Mouse (Mus musculus): ENCODE measurements around the gene Spata18.

The Spata18 gene

DNA sequence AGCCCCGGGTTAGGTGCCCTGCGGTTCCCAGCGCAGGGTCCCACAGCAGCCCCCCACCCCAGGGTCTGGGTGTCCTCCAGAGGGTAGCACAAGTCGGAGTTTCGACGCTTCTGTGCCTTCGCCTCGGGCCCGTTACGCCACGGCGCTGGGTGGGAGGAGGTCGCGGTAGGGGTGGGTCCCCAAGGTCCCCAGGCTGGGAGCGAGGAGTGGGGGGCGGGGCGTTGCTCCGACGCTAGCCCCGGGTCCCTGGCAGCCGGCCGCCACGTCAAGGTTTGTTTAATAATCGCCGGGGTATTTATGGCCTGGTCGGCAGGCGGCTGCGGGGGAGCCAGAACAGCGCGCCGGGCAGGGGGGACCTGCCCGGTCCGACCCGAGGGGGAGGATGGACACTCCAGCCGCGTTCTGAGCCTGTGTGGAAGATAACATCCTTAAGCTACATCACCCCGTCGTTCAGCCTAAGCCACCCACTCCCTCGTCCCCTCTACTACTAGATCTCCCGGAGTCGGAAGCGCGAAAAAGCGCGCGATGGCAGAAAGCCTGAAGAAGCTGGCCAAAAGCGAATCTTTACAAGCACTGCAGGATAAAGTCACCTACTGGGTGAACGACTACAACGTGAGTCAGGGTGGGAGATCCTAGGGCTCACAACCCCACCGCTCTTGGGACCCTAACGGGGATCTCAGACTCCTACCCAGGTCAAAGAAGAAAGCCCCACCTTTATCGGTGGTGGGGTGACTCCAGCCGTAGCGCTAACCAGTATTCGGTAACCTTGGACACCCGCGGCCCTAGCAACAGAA lies at the start of gene Spata18:
TSS of gene Spata18 (plus strand) at position 319 of the 794 bp plus-strand sequence.
- DNase-seq: peak; percentile 61

DNA sequence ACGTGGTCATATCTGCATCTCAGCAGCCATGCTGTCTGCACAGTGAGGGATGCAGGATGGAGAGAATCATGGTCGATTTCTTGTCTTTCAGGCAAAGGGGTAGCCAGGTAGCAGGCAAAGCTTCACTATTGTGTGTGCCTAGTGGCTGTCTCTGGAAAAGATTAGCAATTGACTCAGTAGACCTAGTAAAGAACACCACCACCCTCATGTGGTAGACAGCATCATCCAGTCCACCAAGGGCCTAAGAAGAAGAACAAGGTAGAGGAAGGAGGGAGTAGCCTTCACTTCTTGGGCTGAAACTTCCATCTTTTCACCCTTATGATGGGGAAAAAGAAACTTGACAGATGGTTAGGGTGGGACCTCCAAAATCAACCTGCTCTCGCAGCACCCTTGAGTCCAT lies 48.3 kb upstream of the Spata18 start:
- DNase-seq: no peak

DNA sequence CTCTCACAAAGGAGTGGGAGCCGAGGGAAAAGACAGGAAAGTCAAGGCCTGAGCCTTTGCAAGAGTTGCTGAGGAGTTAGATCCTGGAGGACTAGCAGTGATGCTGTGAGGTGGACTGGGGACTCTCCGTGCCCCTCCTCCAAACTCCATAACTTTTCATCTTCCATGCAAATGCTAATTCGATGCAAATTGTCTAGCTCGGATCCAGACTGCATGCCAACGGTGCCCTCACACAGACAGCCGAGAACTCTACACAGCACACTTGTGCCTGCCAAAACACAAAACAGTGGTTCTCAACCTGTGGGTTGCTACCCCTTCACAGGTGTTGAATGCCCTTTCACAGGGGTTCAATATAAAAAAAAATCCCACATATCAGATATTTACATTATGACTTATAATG lies 46.6 kb upstream of the Spata18 start:
- DNase-seq: no peak

DNA sequence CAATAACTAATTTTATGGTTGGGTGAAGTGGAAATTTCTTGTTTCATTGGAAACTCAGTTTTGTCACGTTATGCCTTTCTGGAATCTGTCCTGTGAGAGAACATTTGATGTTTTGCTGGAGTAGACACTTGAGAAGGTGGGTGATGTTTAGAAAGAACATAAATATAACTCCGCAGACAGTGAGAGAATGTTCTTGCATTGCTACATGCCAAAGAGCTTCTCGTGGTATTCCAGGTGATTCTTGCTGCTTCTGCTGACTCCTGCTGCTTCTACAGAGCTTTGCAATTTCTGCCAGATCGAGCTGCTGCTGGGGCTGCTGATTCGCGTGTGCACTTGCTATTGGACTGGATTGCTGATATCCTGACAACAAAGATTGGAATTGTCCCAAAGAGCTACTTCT lies 46.2 kb upstream of the Spata18 start:
- DNase-seq: no peak

DNA sequence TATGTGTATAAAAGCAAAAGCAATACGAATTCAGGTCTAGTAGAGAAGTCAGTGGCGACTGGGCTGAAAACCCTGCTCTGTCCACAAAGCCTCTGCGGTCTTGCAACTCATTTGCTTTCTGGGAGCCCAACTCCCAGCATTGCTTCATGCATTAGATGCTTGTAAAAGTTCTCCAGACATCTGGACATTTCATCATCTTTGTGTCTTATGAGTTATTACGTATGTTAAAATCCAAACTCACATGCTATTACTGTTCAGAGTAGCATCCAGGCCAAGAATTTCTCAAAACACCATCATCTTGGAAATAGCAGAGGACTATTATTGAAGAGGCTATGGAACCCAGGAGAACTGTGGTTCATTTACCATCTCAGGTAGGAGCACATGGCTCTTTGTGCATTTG lies 40.1 kb upstream of the Spata18 start:
- DNase-seq: no peak

DNA sequence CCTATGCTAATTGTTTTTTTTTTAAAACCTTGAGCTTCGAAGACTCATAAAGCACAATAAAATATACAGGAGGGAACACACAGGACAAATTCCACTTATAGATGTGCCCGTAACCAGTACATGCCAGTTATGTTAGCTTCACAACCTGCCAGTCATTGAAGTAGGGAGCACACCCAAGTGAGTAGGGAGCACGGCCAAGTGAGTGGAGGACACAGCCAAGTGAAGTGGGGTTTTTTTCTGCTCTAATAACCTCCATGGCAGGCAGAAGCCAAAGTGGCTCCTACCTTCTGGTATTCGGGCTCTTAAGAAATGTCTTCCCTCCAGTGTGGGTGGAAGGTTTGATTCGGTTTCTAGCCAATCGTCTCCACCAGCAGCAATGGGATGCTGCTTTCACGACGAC lies 37.9 kb upstream of the Spata18 start:
- DNase-seq: no peak

DNA sequence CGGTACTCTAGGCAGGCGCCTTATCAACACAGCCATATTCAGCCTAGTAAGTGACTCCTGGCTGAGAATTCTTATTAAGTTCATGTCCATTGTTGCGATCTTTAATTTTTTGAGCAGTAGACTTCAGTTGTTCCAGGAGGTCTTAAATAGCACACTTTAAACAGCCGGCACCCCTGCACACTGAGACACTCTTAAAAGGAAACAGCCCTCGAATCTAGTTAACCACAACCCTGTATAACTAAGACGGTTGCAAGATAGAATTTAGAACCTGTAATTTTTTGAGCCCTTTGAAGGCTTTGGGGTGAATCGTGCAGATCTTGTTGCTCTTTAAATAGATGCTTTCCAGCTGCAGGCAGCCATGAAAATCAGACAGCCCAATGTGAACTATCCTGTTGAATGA lies 36.0 kb upstream of the Spata18 start:
- DNase-seq: no peak

DNA sequence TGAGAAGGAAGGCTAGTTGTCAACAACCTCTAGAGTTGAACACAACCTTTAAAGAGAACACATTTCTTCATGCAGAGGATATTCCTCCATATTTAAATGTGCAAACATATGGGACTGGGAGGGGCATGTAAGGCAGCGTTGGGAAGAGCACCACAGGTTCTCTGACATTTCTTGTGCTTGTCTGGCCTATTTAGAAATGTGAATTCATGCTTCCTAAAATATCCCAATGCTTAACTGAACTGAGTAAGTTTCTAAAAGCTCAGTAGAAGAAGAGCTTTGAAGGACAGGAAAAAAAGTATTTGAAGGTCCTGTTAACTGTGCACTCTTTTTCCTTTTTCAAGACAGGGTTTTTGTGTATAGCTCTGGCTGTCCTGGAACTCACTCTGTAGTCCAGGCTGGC lies 32.2 kb upstream of the Spata18 start:
- DNase-seq: no peak

DNA sequence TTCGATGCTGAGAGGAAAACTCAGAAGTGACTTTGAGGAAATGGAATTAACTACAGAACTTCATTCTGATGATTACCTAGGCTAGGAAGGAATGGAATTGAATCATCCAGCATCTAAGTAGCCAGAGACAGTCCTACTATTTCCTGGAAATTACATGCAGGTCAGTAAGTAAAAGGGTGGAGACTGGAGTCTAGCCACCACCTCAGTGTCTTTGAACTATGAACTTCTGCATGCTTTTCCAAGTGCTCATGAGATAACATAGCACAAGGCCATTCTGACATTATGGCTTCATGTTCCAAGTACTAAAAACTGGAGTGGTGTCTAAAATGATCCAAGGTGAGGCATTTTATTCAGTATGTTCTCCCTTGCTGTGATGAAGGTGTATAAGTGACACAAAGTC lies 25.7 kb upstream of the Spata18 start:
- DNase-seq: no peak

DNA sequence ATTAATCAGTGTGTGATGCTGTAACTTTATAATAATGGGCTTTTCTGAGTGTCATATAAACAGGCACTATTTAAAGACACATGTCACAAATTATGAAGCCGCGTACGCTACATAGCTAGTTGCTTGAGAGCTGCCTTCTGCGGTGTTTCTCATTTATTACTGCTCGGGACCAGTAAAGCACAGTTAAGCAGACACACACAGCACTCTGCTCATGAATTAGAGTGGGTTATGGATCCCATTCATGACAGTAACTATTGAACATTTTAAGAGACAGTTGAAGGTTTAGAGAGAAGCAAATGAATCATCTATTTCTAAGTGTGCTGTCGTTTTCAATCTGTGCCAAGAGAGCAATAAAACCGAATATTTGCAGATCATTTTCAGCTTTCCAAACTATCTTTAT lies 24.3 kb upstream of the Spata18 start:
- no peak for DNase-seq

DNA sequence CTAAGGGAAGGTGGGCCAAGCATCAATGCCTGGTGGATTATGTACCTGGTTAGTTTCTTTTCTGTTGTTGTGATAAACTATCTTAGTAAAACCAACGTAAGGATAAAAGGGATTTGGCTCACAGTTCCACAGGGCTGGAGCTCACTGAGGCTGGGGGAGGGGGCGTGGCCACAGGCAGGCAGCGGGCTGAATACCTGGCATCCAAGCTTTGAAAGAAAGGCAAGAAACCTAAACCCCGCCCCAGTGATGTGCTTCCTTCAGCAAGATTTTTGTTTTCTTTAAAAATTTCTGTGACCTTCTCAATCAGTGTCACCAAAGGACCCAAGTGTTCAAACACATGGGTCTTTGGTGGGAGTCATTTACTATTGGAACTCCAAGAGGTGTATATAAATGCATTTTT lies 23.6 kb upstream of the Spata18 start:
- DNase-seq: no peak

DNA sequence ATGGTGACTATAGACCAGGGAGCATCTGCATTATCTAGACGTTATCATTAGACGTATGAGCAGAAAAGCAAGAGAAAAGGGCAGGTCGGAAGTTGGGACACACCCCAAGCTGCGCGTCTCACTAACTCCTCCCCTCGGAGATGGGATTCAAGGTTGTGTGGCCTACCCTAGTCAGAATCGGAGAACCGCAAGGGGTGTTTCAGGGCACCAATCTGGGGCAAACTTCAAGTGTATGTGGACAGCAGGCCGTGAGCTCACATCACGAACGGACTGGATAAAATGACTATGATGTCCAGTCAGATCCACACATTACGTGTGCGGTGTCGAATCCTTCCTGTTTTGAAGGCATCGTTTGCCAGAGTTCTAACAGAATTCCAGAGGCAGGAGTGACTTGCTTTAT lies 23.2 kb upstream of the Spata18 start:
- no peak for DNase-seq

DNA sequence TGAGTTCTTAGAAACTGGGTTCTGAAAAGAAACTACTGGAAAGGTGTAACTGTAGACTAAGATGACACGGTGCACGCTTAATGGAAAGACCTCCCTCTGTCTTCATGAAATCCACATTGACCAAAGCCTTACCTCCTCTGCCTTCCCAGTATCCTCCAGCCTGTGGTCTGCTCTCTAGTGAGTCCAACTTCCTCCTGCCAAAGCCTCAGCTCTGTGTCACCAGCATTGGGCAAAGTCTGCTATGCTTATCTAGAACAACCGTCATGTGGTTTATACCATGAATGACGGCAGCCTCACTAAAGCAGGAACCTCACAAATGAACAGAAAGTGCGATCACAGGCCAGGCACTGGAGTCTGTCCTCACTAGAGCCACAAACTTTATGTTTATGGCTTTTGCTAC lies 21.0 kb upstream of the Spata18 start:
- no peak for DNase-seq

DNA sequence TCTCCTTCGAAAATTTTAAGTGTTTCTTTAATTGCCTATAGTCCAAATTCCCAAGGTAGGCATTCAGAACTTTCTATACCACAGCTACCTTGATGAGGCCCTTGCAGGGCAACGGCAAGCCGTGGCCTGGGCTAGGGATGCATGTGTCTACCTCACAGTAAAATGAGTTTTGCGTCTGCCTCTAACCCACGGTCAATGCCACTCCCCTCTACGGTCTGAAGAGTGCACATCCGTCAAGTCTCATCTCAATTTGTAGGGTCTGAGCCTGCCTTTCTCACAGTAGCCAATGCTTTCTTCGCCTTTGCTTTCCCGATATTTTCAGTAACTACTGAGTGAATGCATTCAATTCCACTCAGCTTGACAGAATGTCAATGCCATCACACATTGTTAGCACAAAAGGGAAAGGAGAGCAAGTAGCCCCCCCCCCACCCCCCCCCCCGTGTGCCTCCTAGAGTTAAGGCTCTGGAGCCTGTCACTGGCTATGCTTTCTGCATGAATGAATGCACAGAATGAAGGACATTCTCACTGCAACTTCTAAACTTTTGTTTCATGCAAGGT lies 20.1 kb upstream of the Spata18 start:
- no peak for DNase-seq

DNA sequence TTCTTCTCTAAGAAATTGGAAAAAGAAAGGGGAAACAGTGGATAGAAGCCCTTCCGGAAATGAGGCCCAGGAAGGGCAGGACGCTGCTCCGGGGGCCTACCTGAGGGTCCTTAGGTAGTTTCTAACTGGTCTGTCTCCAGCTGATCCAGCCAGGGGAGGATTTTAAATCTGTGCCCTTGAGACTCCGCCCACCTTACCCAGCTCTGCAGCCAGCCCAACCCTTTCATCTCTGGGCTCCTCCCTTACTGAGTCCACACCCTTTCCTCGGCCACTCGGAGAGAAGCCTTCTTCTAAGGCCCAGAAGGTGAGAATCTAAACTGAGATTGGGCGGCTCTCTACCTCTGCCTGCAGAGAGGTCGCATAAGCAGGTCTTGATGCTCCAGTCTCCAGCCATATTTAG lies 18.9 kb upstream of the Spata18 start, which contains the start of gene Lrrc66:
TSS of gene Lrrc66 (minus strand) at position 236 of the 400 bp plus-strand sequence.
- no peak for DNase-seq

DNA sequence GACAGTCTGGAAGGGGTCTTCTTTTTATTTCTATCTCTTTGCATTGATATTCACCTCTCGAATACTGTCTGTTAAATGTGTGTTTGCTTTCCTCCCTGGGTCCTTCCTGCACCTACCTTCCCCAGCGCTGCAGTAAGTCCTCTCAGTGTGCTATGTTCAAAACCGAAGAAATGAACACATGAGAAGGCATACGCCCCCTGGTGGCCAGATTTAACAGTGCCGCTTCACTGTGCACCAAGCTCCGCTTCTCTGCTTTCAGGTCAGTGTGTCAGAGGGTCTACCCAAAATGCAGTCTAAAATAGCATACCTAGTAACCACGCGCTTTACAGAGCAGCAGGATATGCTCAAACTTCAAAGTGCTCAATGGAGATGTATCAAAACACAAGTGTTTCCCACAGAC lies 18.0 kb upstream of the Spata18 start:
- DNase-seq: peak; percentile 80

DNA sequence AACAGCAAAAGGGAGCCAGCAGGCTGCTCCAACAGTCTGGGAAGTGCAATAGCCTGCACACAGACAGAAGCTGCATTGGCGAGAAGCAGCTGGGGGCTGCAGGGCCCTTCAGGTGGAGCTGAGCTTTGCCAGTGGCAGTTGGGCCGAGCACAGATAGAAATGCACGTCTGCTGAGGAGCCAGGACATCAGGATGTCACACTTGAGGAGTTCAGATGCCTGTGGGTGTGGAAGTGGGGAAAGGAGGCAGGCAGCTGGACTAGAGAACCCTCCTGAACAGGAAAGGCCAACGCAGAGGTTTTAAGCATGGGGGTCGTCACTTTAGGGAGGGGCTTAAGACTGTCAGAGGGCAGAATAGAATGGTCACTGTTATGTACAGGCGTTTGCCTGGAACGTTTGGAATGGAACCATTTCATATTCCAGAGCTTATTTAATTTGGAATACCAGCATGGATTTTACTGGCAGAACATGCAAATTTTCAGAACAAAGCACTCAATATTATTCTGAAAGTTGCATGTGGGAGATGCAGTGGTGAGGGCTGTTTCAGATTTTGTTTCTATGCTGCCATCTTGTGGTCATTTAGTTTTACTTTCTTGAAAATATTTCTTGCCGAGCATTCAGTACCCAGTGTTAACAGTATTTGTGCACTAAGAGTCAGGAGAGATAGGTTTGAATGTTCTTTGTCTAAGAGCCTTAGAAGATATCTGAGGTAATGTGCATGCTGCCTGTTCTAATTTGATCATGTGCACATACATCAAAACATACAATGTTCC lies 13.7 kb upstream of the Spata18 start:
- peak; percentile 78 for DNase-seq

DNA sequence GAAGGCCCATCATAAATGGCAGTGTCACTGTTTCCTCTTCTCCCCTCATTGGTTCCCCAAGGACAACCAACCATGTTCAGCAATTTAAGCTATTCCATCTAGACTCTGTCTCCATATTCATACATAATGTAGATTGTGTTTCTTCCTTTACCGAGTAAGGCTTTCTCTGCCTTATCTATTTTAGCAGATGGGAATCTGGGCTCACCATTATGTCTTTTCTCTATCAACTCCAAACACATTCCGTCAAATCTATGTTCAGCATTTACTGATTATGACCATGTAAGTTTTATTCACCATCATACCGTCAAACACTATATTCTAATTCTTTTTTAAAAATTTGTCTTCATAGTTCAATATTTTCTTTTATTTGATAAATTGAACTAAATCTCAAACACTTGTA lies 10.1 kb upstream of the Spata18 start:
- DNase-seq: no peak

DNA sequence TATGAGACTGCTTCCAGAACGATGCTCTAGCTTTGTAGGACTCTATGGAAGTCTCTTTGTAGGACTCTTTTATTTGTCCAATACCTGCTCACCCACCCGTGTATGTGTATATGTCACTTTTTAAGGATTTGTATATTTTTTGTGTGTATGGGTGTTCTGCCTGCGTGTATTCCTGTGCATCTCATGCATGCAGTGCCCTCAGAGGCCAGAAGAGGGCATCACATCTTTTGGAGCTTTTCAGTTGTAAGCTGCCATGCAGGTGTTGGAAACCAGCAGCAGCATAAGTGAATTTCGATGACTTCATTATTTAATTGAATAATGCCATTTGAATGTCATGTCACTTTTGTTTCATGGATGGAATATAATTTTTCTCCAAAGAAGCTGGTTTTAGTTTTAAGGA lies 9.1 kb upstream of the Spata18 start:
- peak; percentile 52 for DNase-seq

DNA sequence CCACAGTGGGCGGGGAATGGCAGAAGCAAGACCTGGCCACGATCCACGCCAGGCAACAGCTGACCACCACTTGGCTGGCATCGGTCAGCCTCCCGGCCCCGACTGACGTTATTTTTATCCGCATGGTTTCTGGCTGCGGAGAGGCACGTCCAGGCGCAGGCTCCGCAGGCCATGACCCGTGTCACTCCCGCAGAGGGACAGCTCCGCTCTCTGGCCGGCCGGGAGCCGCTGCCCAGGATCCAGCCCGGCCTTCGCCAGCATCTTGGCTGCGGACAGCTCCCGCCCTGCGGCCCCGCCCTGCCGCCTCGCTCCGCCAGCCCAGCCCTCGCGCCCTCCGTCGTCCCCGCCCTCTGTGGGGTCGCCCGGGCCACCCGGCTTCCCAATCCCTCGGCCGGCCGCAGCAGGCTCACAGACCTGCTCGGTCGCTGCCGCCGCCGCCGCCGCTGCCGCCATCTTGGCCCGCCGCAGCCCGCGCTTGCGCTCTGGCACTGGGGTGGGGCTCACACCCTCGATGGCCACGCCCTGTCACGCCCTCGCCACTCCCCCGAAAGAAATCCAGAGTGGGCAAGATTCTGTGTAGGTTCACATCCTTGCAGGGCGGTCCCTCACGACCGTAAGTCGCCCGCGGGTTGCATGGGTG lies 3.8 kb upstream of the Spata18 start, which contains the start of gene Sgcb:
TSS of gene Sgcb (minus strand) at position 530 of the 640 bp plus-strand sequence.
- DNase-seq: peak; percentile 90

DNA sequence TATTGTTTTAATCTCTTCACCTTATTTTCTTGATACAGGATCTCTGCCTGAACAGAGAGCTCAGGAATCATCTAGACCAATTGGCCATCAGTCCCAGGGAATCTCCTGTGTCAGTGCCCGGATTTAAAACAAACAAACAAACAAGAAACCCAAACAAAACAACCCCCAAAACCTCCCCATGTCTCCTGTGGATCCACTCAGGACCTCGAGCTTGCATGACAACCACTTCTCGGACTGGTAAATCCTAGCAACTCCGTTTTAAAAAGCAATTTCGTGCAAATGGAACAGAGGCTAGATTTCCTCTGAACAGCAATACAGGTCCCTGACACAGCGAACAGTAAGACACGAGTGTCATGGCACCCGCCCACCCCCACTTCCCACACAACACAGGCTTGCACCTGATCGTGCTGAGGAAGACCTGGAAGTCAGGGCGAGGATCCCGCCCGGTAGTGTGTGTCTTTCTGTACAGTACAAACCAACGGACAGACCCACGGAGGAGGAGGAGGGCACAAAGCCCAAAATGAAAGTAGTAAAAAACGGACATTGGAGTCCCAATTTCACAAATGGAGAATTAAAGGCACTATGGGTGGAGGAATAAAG lies 714 bp upstream of the Spata18 start:
- peak; percentile 37 for DNase-seq

DNA sequence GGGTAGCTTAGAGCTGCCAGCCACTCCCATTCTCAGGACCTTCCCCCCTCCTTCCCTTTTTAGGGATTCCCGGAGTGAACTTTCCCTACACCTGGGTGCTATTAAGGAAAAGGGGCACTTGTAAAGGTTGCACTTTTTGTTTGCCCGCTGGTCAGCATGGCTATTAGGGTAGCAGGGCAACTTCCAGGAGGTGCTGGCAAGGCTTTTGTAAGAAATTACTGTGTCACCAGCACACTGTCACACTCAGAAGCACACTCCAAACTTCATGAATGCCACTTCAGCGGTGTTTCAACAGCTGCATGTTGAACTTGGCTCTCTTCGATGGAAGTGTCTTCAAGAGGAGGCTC lies 649 bp downstream of the Spata18 start:
- DNase-seq: peak; percentile 55

DNA sequence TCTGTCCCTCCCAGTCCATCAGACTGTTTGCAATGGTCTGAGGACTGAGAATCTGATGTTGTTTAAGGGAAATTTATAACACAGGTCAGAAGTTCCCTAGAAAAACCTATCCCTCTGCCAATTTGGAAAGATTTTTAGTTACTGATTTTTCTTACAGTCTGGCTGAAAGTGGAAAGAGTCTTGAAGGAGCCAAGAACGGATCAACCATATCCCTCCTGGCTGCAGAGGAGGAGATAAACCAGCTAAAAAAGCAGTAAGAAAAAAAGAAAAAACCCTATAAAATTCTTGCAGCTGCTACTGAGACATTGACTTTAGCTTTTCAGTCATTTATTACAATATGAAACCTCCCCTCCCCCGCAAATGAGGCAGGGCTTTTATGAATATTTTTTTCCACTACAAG lies 15.5 kb downstream of the Spata18 start:
- DNase-seq: no peak
